Mouse (Mus musculus) spleen, postnatal 36 days (tissue): ENCODE data around the gene Prkca.

Experiments
- DNase-seq, 2 experiments: peaks; one replicate each; pipeline ENCODE4 v3.0.0; 2022; ENCODE audit warnings: low spot score in 2 of 2, mixed read lengths in 1 of 2

Gene Prkca

DNA sequence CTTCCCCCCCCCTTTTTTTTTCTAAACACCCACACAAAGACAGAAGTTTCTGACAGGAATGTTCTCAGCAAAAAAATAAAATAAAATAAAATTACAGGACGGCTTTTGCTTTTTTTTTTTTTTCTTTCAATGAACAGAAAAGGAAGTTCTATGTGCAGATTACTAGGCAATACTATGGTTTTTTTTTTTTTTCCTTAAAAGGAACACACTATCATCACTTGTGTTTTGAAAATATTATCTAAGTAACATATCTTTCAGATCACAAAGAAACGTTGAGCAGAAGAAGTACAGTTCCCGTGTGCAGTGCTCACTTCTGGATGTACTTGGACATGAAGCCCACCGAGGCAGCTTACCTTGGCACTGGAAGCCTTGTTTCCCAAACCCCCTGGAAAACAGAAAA is 3.4 kb downstream of the Prkca start:
- no peak for DNase-seq

DNA sequence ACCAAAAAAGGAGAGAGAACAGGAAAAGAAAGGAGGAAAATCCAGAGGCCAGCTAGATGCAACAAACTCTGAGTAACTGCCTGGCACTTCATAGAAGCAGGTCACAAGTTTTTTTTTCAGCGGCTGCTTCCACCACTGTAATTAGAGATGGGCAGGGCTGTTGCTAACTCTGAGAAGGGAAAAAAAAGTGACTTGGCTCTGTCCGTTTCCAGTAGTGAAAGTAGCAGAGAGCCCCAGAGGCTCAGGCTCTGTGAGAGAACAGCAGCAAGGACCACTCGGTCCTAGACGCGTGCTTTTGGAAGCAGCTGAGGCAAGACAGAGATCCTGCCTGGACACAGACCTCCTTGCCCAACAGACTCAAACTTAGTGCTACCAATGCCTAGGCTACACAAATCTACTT is 7.3 kb downstream of the Prkca start:
- no peak for DNase-seq

DNA sequence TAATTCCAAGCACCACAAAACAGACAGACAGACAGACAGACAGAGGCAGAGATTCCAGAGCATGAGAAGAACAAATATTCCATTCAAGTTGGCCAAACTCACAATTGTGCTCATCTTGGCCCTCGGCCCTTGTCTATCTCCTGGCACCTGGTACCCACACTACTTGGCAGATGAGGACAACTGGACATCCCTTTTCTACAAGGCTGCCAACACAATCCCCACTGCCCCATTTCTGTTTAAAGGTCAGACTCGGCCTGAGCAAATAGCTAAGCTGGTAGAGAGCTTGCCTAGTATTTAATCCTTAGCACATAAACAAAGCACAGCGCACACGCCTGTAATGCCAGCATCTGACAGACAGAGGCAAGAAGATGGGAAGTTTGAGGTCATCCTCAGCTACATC is 8.2 kb downstream of the Prkca start:
- no peak for DNase-seq

DNA sequence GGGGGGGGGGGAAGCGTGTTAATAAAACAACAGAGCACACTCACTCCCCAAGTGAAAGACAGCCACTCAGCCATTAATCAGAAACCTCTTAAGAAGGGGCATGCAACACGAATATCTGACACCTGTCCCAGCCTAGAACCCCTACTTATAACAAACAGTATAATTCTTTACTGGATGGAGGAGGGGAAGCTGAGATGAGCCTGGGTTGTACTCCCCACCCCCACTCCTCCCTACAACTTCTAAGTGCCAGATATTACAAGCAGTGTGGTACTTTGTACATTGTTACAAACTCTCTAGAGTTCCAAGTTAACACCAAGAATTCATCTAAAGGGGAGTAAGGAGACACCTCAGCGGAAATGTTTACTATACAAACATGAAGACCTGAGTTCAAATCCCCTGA is 9.1 kb downstream of the Prkca start:
- DNase-seq, result no peak

DNA sequence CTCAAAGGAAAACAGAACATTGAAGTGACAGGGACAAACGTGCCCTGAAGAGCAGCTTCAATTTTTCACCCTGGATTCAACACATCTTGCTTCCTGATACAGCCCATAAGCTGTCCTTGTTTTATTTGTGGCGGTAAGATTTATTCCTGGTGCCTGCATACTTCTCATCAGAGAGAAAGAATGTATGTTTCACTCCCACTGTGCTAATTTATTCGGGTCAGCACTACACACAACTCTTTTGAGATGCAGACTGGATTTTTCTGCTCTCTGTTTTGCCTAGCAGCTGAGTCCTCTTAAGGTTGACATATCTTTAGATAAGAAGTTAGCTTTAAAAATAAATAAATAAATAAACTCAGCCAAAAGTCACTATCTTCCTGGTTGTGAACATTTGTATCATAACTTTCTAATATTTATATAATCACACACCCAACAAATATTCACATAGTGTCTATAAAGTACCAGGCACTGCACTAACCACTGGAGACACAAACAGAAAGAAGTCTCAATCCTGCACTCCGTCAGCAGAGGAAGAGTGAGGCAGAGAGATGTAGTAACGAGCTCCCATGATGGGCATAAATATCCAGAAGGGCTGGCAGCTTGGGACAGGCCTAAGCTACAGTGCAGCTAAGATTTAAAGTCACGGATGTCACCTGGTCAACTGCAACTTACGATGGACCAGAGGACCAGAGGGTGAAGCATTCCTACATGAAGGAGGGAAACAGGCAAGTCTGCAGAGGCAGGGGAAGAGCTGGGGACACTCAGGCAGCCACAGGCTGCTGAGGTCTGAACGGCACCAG is 9.9 kb downstream of the Prkca start:
- no peak for DNase-seq

DNA sequence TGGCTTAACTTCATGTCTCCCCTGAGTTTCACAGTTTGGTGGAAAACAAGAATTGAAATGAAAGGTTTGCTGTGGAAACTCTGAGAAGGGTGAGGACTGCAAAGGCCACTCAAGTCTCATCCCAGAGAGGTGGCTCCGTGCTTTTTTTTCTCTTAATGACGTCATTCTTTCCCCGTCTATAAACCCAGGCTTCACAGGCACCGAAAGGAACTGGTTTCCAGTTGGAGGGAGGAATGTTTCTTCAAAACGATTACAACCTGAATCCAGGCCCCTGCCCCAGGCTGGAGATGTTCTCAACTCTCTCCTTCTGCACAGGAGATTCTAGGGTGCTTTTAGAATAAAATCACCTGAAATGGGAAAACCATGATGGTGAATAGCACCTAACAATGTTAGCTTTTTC is 10.7 kb downstream of the Prkca start:
- no peak for DNase-seq

DNA sequence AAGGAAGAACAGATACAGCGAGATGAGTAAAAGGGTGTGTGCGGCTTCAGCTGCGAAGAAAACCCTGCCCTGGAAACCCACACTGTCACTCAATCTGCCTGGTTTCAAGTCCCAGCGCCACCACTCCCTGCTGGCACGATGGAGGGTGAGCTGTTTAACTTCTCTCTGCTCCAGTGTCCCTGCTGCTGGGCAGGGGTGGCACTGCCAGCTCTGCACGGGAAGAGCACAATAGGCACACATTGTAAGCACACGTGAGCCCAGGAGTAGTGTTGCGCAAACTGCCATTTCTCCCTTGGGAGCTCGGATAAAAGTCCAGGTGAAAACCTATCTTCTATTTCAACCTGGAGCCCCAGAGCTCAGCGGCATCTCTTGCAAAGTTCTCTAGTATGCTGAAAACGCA is 12.9 kb downstream of the Prkca start:
- no peak for DNase-seq

DNA sequence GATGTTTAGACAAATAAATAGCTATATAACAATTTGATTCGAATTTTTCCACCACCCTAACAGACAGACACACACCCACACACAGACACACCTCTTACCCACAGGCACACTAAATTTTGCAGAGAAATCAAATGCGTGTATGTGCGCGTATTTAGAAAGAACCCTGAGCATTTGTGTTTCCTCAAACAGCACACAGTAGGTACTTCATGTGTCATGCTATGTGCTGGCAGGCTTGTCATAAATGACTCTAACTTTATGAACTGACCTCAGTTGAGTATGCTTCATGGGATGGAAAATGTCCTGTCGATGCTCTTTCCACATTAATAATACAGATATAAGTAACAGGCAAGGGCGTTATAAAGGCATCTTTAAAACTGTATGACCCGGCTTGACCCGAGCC is 17.8 kb downstream of the Prkca start:
- no peak for DNase-seq

DNA sequence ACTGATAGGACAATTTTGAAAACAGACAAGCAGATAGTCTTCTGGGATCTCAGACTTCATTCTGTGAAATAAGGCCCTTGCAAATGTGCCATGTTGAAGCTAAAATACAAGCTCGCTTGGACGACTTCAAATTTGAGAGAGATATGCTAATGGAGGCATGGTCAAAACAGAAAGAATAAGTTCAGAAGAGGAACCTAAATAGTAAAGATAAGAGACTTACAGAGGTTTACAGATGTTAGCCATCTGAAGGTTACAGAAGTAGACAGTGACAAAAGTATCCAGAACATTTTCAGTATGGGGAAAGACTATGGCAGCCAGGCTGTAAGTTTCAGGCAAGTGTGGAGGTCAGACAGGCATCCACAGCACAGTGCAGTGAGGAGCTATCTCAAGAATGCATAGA is 21.6 kb downstream of the Prkca start:
- DNase-seq, result no peak

DNA sequence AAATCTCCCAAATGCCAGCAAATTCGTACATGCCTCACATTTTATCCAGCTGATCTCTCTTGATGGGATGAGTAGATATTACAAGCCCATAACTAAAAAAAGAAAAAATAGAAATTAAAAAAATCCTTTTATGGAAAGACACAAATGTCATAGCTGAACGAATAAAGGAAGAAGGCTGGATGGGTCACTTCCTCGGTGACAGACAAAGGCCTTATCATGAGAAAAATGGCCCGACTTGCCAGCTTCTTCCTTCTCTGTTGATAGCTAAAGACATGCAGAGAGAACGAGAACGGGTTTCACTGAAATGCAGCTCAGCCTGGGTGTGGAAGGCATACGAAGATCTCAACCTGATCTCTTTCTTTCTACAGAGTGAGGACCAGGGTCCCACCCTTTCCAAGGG is 23.2 kb downstream of the Prkca start:
- no peak for DNase-seq

DNA sequence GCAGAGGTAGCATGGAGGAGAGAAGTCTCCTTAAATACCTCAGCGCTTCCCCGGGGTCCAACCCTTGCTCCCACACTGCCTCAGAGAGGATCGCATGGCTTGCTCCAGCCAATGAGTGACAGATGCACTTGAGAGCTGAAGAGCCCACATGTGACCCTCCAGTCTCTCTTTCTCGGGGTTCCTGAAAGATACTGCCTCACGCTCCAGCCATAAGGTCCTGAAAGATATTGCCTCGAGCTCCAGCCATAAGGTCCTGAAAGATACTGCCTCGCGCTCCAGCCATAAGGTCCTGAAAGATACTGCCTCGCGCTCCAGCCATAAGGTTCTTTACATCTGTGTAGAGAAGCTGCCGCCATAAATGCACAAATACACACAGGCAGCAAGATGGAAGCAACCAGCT is 24.6 kb downstream of the Prkca start:
- no peak for DNase-seq

DNA sequence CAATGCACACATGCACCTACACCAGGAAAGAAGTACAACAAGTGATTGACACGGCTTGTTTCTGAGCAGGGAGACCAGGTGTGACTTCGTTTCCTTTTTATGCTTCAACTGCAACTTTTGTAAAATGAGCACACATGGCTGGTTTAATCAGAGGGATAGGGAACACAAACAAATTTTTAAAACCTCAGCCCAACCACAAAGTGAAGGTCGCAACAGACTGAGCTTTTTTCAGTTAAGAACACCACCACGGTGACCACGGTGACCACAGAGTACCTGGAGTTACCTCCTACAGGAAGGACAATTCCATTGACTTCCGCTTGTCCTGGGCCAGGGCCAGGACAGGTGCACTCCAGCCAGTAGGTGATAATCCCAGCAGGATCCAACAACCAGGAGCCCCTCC is 25.9 kb downstream of the Prkca start:
- no peak for DNase-seq

DNA sequence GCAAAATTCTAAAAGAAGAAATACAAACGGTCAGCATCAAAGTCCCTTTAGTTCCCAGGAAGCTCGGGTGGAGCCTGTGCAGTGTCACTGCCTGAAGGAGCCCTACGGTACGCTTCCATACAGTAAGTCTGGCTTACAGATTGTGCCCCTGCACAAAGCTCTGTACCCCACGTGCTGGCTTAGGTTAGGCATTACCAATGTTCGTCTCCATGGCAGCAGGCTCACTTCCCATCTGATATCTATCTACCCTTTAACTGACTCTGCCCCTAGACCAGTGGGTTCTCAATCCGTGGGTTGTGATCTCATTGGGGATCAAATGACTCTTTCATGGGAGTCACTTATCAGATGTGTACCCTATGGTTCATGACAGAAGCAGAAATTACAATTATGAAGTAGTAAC is 28.0 kb downstream of the Prkca start:
- DNase-seq, result no peak

DNA sequence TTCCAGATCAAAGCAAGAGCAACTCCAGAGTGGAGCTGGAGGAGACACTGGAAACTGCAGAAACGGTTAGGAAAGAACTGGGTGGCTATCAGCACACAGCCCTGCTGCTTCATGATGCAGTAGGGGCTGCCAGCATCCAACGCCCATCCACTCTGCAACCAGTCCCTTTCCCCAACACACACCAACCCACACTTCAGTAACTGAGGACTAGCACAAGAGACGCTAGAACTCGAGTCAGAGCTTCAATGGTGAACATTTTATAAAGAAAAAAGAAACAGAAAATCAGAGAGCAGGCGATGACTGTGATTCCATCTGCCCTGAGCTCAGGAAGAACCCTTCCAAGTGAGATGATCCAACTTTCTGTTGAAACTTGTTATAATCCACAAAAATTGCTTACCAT is 31.2 kb downstream of the Prkca start:
- no peak for DNase-seq

DNA sequence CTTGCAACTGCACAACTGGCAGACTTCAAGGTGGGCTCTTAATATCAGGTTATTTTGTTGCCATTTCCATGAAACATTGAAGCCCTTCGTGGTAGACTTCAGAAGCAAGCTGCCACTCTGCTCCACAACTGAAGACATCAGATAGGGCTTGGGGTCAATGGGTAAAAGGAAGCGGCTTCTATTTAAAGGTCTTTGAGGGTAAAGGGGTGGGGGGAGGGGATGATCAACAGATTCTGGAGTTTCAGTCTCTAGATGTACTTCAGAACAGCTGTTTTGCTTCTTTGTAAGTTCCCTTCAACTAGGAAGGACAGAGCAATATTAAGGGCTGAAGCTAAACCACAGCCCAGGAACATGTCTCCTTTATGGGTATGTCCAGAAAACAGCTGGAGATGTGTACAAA is 31.8 kb downstream of the Prkca start:
- no peak for DNase-seq

DNA sequence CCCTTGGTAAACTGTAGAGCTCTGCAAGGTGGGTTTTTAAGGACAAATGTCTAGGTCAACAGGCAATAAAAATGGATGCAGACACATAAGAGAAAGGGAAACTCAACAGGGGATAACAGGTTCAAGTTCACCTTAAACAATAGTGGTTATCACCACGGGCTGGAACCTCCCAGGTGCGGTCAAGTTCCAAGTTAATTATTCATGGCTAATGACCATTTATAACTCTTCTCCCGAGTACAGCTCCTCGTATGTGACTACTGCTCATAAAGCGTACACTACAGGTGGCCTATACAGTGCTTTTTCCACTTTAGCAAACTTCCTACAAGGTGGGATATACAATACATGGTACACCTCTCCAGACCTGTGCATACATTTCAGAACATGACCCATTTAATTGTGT is 33.9 kb downstream of the Prkca start:
- DNase-seq, result no peak

DNA sequence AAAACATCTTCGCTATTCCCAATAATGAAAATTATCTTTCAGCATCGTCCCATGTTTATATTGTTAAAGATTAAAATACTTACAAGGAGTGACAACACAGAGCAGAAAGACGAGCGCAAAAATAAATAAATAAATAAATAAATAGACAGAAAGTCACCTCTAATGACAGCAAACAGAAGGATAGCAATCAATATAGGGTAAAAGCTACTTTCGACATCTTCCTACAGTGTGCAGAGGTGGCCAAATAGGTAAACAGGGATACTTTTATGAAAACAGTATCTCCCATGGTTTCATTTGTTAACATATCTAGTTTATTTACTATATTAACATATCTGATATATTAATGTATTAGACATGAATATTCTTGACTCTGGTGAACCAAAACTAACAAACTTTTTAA is 35.5 kb downstream of the Prkca start:
- no peak for DNase-seq

DNA sequence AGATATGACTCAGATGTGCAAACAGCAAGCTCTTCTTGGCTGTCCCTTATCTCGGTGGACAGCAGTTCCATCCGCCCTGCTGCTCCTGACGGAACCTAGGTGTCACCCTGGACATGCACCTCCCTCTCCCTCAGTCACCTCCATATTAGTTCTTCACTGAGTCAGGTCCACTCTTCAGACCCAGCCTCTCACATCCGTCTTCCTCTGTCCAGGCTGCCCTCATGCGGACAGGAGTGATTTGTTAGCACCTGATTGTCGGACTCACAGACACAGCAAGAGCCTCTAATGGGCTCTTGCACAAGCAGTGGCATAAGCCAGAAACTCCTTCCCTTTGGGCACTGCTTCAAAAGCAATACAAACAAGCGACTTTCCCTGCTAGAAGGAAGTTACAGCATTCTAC is 36.5 kb downstream of the Prkca start:
- no peak for DNase-seq

DNA sequence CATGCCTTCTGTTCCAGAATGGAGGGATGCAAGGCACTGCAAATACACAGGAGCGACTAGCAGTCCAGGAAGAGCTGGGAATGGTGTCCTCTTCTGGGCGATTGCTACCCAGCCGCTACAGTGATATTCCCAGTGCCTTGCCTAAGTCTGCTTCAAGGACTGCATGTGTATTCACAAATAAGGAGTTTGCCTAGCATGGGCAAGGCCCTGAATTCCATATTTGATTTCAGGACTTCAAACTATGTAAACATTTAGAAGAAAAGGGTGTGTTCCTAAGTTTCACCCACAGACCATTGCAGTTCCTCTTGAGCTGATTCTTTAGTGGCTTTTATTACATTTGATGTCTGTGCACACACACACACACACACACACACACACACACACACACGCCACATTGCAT is 39.9 kb downstream of the Prkca start:
- DNase-seq, result no peak

DNA sequence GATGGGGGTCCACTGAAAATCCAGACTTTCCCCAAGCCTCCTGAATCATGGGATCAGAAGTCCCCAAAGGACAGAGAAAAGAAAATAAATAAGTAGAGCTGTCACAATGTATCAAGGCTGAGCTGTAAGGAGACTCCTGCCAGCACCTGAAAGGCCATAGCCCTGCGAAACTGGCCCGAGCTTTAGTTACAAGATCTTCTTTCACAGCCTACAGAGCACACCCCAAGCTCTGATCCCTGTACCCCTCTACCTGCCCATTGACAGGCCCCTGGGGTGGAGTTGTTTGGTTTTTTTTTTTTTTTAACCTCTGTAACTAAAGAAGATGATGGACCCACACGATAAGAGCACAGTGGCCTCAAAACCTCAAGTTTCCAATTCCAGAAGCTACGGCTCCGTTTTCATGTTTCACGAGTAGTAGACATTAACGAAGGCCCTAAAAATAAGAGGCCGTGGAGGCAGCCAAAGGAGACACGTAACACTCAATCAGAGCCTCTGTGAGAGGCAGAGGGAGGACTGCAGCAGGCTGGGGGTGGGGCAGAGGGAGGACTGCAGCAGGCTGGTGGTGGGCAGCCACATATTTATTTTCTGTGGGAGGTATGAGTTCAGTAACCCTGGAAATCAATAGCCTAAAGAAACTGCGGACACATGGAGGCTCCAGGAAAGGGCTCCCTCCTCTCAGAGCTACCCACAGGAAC is 41.8 kb downstream of the Prkca start:
- DNase-seq, result no peak

DNA sequence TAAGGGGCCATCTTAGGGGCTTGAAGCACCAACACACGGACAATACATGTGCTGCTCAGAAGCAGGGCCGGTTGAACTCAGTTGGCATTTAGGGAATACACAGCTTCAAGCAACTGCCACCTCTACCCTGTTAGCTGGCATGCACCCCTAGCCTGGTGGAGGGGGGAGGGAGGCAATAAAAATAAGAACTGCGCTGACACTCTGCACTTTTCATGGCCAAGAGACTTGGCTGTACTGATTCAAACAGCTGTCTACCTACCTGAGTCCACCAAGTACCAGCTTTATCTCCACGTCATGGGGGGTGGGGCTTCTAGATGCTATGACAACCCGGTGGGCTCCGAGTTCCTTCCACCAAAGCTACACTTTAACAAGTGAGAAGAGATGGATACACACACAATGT is 42.7 kb downstream of the Prkca start:
- DNase-seq, result no peak

DNA sequence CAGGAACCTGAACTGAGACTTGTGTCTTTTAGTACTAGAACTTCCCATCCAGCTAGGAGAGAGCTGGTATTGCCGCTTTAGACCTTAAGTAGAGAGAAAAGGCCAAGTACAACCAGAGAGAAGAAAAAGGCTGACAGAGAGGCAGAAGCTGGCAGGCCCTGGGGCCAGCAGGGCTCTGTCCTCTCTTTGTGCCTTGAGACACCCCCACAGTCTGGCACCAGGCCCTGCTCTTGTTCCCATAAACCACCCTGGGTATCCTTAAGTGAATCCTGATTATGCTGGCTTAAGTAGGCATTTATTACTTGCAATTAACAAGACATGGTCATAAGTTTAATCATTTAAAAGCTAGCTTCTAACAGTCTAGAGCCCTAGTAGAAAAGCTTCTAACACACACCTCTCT is 43.3 kb downstream of the Prkca start:
- no peak for DNase-seq

DNA sequence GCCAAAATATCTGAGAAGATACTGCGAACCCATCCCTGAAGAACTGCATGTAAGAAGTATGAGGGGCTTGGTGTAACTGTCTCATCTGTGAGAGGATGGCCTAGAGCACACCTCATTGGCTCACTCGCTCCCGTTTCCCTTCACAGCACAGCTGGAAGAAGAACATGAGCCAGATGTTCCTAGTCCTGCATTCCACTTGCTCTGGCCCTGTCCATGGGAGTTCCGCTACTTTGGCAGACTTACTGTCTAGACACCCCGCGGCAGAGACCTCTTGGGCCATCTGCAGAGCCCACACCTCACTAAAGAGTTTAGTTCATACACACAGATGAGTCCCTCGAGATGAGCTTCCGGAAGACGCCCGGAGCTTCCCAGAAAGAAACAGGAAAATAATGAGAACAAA is 43.8 kb downstream of the Prkca start:
- no peak for DNase-seq

DNA sequence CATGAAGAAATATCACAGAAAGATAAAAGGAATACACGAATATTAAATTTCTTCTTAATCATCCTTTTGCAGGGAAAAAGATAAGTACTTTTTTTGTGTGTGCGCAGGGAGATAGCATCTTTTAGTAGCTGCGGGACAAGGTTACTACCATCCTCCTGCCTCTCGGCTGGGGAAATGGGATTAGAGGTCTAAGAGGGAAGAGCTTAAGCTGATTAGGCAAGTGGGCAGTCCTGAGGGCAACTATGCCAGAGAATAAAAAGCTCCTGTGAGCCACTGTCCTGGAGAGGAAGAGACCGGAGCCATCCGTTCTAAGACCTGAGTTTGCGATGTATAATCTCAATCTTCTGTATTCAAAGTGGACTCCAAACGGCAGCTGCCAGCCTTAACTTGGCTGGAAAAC is 45.8 kb downstream of the Prkca start:
- no peak for DNase-seq
